Mouse (Mus musculus) CD4-positive, CD25-positive, alpha-beta regulatory T cell (primary cell): ENCODE results near the gene Olfr480. TPM values are rescaled to one million over a fixed set of nuclear protein-coding genes. Genes with fewer than 3 reads are reported as not detected.

ENCODE experiments used
- polyA plus RNA-seq: library from polyadenylated mRNA; unstranded; fragments of 100-300 nt; shearing (Covaris generic); gene quantifications from one replicate; pipeline ENCODE4 v1.2.1, GENCODE M21; 2017

Gene Olfr480
- not detected for polyA plus RNA-seq

DNA sequence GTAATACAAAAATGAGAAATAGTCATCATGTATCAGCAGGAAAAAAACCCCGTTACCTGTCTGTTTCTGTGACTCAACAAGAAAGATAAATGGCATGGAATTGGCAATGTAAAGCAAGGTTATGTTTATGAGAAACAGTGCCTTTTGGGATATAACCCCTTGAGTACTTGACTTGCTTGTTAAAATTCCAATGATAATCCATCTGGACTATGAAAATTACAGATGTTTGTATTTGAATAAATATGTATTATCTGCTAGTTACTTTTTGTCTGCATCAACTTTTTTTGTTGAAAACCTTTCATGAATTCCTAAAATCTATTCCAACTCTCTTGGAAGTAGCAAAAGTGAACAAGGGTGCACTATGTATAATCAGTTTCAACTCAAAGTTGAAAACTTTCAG is at the start of gene Olfr480:
TSS of gene Olfr480 (minus strand) at position 101 of the 400 bp plus-strand sequence.

DNA sequence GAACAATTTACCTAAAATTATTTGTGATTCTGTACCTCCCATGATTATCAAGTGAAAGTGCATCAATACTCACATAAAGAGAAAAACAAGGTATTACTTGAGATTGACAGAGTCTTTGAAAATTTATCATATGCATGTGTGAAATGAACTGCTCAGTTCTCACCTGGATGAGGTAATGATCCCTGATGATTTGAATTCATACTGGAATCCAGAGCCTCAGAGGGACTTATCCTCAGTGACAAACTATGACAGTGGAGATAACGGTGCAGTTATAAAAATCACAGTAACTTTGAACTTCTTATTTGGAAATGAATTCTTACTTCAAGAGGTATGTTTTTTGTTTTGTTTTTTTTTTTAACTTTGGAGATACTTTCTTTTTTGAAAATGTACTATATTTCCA is 33.4 kb upstream of the Olfr480 start, which contains the start of gene Olfr483:
TSS of gene Olfr483 (plus strand) at position 301 of the 400 bp plus-strand sequence.

DNA sequence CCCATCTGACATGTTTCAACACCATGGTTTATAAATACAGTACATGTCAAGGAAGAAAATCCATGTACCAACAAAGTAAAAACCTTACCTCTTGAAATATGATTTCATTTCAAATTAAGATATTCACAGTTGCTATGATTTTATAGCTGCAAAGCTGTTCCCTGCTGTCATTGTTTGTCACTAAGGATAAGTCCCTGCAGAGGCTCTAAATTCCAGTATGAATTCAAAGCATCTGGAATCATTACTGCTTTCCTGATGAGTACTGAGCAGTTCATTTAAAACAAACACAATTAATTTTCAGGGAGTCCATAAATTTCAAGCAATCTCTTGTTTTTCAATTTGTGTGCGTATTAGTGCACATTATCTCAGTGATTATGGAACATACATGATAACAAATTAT is 30.3 kb upstream of the Olfr480 start, which contains the start of gene Olfr482:
TSS of gene Olfr482 (minus strand) at position 101 of the 400 bp plus-strand sequence.

DNA sequence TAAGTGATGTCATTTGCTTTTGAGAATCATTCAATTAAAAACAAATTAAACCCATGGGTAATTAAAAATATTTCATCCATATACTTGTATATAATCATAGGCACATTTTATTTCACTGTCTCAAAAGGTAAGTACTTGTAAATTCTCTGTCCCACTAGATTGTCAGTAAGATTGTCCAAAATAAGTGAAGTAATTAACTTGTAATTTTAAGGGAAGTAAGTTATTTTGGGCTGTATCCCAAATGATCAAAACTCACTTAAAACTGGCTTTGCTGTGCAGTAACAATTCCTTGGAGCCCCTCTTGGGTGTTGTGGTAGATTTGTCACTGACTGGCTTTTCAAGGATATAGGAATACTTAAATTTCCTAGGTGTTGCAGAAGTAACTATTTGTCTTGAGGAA is 12.4 kb upstream of the Olfr480 start, which contains the start of gene Olfr481:
TSS of gene Olfr481 (plus strand) at position 301 of the 400 bp plus-strand sequence.

DNA sequence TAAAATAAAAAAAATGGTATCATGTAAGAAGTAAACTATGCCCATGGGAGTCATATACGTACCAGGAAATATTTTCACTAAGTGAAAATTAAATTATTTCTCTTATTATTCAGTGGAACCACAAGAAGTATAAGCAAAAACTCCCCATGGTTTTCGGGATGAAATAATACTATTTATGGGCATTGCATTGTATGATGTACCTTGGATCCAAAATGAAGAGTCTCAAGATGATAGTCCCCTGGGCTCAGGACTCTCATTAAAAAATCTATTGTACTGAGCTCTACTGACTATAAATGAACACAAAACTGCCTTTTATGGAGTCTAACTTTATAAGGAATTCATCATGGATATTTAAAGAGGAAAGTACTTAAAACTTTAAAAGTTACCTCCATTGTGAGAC is 16.8 kb downstream of the Olfr480 start, which contains the start of gene Olfr479:
TSS of gene Olfr479 (plus strand) at position 301 of the 400 bp plus-strand sequence.

DNA sequence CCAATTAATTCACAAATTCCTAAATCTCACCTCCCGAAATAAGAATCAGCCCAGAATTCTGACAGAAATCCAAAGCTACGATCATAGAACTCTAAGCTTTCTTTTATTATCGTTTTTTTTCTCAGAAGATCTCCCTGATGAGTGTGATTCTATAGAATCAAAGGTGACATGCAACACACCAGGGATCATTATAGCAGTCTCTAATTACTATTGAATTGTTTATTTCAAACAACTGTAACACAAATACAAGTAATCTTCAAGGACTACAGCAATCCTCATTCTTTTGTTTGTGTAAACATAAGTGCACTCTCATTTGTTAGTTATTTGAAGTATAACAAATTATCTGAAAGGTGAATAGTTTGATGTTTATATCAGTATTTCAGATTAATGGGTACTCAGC is 33.3 kb downstream of the Olfr480 start, which contains the start of gene Olfr478:
TSS of gene Olfr478 (minus strand) at position 101 of the 400 bp plus-strand sequence.

Other genes starting within 250 kb of the Olfr480 start
- gene Olfr469, start 241.8 kb downstream of the Olfr480 start, polyA plus RNA-seq, result not detected
- gene Olfr470, start 219.9 kb downstream of the Olfr480 start, polyA plus RNA-seq, result not detected
- gene Olfr472, start 169.4 kb downstream of the Olfr480 start, polyA plus RNA-seq, result 0.06 TPM
- not detected for gene Olfr473, start 136.9 kb downstream of the Olfr480 start, polyA plus RNA-seq
- not detected for gene Olfr474, start 112.7 kb downstream of the Olfr480 start, polyA plus RNA-seq
- not detected for gene Olfr476, start 102.5 kb downstream of the Olfr480 start, polyA plus RNA-seq
- not detected for gene Olfr477, start 80.7 kb downstream of the Olfr480 start, polyA plus RNA-seq
- not detected for gene Olfr478, start 33.4 kb downstream of the Olfr480 start, polyA plus RNA-seq
- gene Olfr479, start 16.7 kb downstream of the Olfr480 start, polyA plus RNA-seq, result not detected
- 0.12 TPM for gene Olfr481, start 12.5 kb upstream of the Olfr480 start, polyA plus RNA-seq
- gene Olfr482, start 30.2 kb upstream of the Olfr480 start, polyA plus RNA-seq, result not detected
- not detected for gene Olfr483, start 33.5 kb upstream of the Olfr480 start, polyA plus RNA-seq
- 0.04 TPM for gene Olfr484, start 60.1 kb upstream of the Olfr480 start, polyA plus RNA-seq
- not detected for gene Olfr485, start 92.5 kb upstream of the Olfr480 start, polyA plus RNA-seq
- not detected for gene Olfr486, start 105.4 kb upstream of the Olfr480 start, polyA plus RNA-seq
- not detected for gene Olfr487, start 147.3 kb upstream of the Olfr480 start, polyA plus RNA-seq
- gene Olfr488, start 191.0 kb upstream of the Olfr480 start, polyA plus RNA-seq, result not detected
- not detected for gene Olfr490, start 221.6 kb upstream of the Olfr480 start, polyA plus RNA-seq
- gene Olfr491, start 246.1 kb upstream of the Olfr480 start, polyA plus RNA-seq, result not detected